Mouse (Mus musculus) liver, embryonic 11.5 days (tissue): ENCODE data around the gene Mfap5. TPM values are rescaled to one million over a fixed set of nuclear protein-coding genes. Genes with fewer than 3 reads are reported as not detected.
A peak's percentile ranks its signal among the peaks of the same experiment; 100 is the strongest.
"Not testable (repeated sequence)": the region's sequence is repeated elsewhere in the genome, so short reads cannot be mapped to it uniquely, and the experiment has no call there.

Experiments used
- ATAC-seq: fragments of 200-750 bp; cut with Nextera tagmentation; replicated peaks from 2 replicates; pipeline ENCODE4 v1.8.0; 2017; ENCODE audit warnings: moderate number of reproducible peaks, mild to moderate bottlenecking, moderate TSS enrichment, moderate library complexity; ENCODE audit not compliant: low FRiP score
- DNase-seq: peaks from one replicate; pipeline ENCODE4 v3.0.0-alpha.2; 2017; ENCODE audit warnings: low spot score
- H3K27ac ChIP-seq: fragments of 300-500 bp; sonication (generic); 2 replicates; pipeline ENCODE4 v1.5.1; 2014; ENCODE audit warnings: mild to moderate bottlenecking, low read depth, low read length, control low read depth
- H3K27me3 ChIP-seq: fragments of 300-500 bp; sonication (generic); replicated peaks from 2 replicates; pipeline ENCODE4 v1.6.1; 2014; ENCODE audit warnings: low read length, mixed read lengths; ENCODE audit not compliant: control insufficient read depth, insufficient read depth
- H3K36me3 ChIP-seq: fragments of 300-500 bp; sonication (generic); 2 replicates; pipeline ENCODE4 v1.6.1; 2014; ENCODE audit warnings: mild to moderate bottlenecking, low read length, moderate library complexity, mixed read lengths; ENCODE audit not compliant: control insufficient read depth, insufficient read depth
- H3K4me1 ChIP-seq: fragments of 300-500 bp; sonication (generic); replicated peaks from 2 replicates; pipeline ENCODE4 v1.6.1; 2014; ENCODE audit warnings: low read length, mixed read lengths; ENCODE audit not compliant: control insufficient read depth, insufficient read depth
- H3K4me2 ChIP-seq: fragments of 300-500 bp; sonication (generic); 2 replicates; pipeline ENCODE4 v1.6.1; 2014; ENCODE audit warnings: mild to moderate bottlenecking, control low read depth, moderate library complexity
- H3K4me3 ChIP-seq: fragments of 300-500 bp; sonication (generic); 2 replicates; pipeline ENCODE4 v1.5.1; 2014; ENCODE audit warnings: low read depth, low read length, control low read depth
- H3K9ac ChIP-seq: fragments of 300-500 bp; sonication (generic); 2 replicates; pipeline ENCODE4 v1.6.1; 2014; ENCODE audit warnings: low read depth, low read length, control low read depth
- H3K9me3 ChIP-seq: fragments of 300-500 bp; sonication (generic); 2 replicates; pipeline ENCODE4 v1.6.1; 2016; ENCODE audit warnings: low read length, inconsistent platforms, mixed read lengths; ENCODE audit not compliant: control insufficient read depth
- whole genome bisulfite sequencing: fragments of 180-500 bp; shearing (Covaris S2); extraction: QIAGEN DNeasy Blood & Tissue Kit; methylation state at CpG from one replicate; pipeline ENCODE4 v1.1.7; 2014; 5-methylcytosine and 5-hydroxymethylcytosine counted together
- polyA plus RNA-seq: library from polyadenylated mRNA; unstranded; fragments of >200 nt; fragmentation: Nextera tagmentation; extraction: Ambion mirVana; gene quantifications from 2 replicates; pipeline ENCODE4 v1.2.1, GENCODE M21; 2014

Gene Mfap5
- polyA plus RNA-seq = 0.67 and 0.96 TPM in 2 replicates

- Histone ChIP-seq H3K9ac (no peak within 1 kb of the TSS), H3K4me1 (no peaks in the 10 kb centered on the region), H3K27ac (no peak within 1 kb of the TSS), H3K4me3 (no peak within 1 kb of the TSS), H3K36me3 (no peaks in the 10 kb centered on the region), H3K4me2 (no peak within 1 kb of the TSS), H3K9me3 (no peaks in the 10 kb centered on the region), H3K27me3 (no peaks in the 10 kb centered on the region)
- WGBS = 74% methylated on average over 3 of the region's 3 CpGs
- DNase-seq (no peak), ATAC-seq (no peak)
Observed at GRCm38 (mm10) chr6:122505545-122505944, at the start of gene Mfap5. Mfap5 (plus strand) TSS chr6:122505845.

- WGBS = 80% methylated on average over 8 of the region's 8 CpGs
- no peak for DNase-seq
Observed at GRCm38 (mm10) chr6:122458946-122459693, 46.5 kb upstream of the Mfap5 start.

GRCm38 (mm10) chr6:122466092-122466713 is 39.4 kb upstream of the Mfap5 start:
- no peaks in the 10 kb centered on the region for H3K36me3 ChIP-seq
- H3K4me3 ChIP-seq = no peak overlapping the region
- no peaks in the 10 kb centered on the region for H3K9me3 ChIP-seq
- DNase-seq = no peak
- peaks cover 7% of the 10 kb centered on the region; the same call in 1 of the 2 replicates for H3K4me1 ChIP-seq
- no peaks in the 10 kb centered on the region for H3K27me3 ChIP-seq
- WGBS = 78% methylated on average over 3 of the region's 3 CpGs
- H3K4me2 ChIP-seq = no peak overlapping the region
- H3K9ac ChIP-seq = no peak overlapping the region
- ATAC-seq = no peak
- H3K27ac ChIP-seq = no peak overlapping the region

More at GRCm38 (mm10) chr6:122458946-122459693, 46.5 kb upstream of the Mfap5 start:
- Histone ChIP-seq H3K36me3 (peaks cover 3% of the 10 kb centered on the region; the same call in 1 of the 2 replicates), H3K4me2 (no peak overlapping the region), H3K4me3 (no peak overlapping the region), H3K4me1 (no peaks in the 10 kb centered on the region), H3K27ac (no peak overlapping the region), H3K27me3 (no peaks in the 10 kb centered on the region), H3K9me3 (no peaks in the 10 kb centered on the region), H3K9ac (no peak overlapping the region)
- no peak for ATAC-seq

DNA sequence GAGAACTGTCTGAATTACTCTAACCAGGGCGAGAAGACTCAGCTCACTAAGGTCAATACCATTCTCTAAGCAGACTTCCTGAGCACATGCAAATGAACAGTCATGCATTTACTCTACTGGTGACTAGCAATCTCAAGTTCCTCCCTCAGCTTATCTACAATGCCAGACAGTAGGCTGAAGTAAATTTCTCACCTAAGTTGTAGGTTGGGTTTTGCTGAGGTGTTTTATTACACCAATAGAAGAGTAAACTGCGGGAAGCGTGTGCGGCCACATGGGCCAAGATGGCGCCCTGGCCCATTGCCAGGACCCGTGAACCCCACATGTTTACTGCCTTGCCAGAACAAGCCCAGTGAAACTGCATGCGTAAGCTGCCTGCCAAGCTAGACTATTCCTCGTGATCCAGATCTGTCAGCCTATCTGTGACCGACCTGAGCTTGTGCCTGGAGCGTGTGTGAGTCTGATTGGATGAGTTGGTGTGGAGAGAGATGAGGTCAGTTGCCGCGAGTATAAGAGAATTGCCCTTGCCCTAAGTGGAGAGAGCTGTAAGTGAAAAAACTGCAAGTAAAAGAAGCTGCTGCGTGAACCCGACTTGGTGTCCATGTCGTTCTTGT is 36.5 kb upstream of the Mfap5 start:
- H3K4me2 ChIP-seq = no peak overlapping the region
- H3K27me3 ChIP-seq = no peaks in the 10 kb centered on the region
- 86% methylated on average over 15 of the region's 15 CpGs for WGBS
- ATAC-seq = peak; percentile 74
- no peaks in the 10 kb centered on the region for H3K9me3 ChIP-seq
- H3K27ac ChIP-seq = no peak overlapping the region
- H3K4me3 ChIP-seq = no peak overlapping the region
- no peak for DNase-seq
- H3K9ac ChIP-seq = no peak overlapping the region
- H3K36me3 ChIP-seq = no peaks in the 10 kb centered on the region
- H3K4me1 ChIP-seq = peaks cover 7% of the 10 kb centered on the region; the same call in 1 of the 2 replicates

DNA sequence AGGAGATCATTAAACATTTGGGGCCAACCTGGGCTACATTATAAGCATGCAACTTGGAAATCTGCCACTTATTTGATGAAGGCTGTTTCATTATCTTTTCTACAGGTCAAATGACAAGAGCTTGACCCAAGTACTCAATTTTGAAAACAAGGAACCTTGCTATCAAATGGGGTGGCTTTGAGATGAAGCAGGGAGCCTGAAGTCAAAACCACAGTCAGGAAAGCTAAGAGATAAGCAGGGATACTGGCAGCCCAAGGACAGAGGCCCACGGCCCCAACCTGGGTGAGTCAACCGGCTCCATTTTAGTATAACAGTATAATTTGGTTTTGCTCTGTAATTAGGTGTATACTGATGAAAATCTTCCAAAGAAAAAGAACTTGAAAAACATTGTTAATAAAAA is 35.4 kb upstream of the Mfap5 start:
- H3K4me1 ChIP-seq = peaks cover 7% of the 10 kb centered on the region; the same call in 1 of the 2 replicates
- H3K4me3 ChIP-seq = no peak overlapping the region
- H3K27me3 ChIP-seq = no peaks in the 10 kb centered on the region
- ATAC-seq (no peak; the same call in 1 of the 2 replicates), DNase-seq (no peak)
- WGBS = 36% methylated on average over 2 of the region's 2 CpGs
- H3K9ac ChIP-seq = no peak overlapping the region
- H3K36me3 ChIP-seq = no peaks in the 10 kb centered on the region
- H3K27ac ChIP-seq = no peak overlapping the region
- no peaks in the 10 kb centered on the region for H3K9me3 ChIP-seq
- no peak overlapping the region for H3K4me2 ChIP-seq

GRCm38 (mm10) chr6:122471461-122471860 is 34.2 kb upstream of the Mfap5 start:
- H3K9me3 ChIP-seq = not testable (repeated sequence)

DNA sequence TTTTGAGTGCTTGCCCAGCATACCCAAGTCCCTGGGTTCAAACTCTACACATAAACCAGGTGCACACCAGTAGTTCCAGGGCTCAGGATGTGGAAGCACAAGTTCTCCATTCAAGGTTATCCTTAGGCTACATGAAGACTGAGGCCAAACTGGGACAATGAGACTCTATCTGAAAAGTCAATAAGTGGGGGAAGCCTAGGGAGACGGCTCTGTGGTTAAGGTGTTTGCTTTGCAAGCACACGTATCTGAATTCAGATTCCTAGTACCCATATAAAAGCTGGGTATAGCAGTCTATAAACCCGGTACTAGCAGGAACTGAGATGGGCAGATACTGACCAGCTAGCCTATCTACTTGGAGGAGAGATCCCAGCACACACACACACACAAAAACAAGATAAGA is 27.6 kb upstream of the Mfap5 start:
- Histone ChIP-seq H3K27ac (no peak overlapping the region), H3K9me3 (no peaks in the 10 kb centered on the region), H3K36me3 (no peaks in the 10 kb centered on the region), H3K9ac (no peak overlapping the region), H3K4me1 (no peaks in the 10 kb centered on the region; the same call in 1 of the 2 replicates), H3K4me2 (no peak overlapping the region), H3K4me3 (no peak overlapping the region), H3K27me3 (peaks cover 3% of the 10 kb centered on the region)
- 55% methylated on average over 3 of the region's 3 CpGs for WGBS
- DNase-seq (no peak), ATAC-seq (no peak)

More at GRCm38 (mm10) chr6:122471461-122471860, 34.2 kb upstream of the Mfap5 start:
- DNase-seq, H3K4me1 ChIP-seq, H3K36me3 ChIP-seq, H3K4me3 ChIP-seq, ATAC-seq, H3K27me3 ChIP-seq, H3K4me2 ChIP-seq, H3K27ac ChIP-seq, H3K9ac ChIP-seq: not testable (repeated sequence)
- WGBS = 79% methylated on average over 3 of the region's 3 CpGs

DNA sequence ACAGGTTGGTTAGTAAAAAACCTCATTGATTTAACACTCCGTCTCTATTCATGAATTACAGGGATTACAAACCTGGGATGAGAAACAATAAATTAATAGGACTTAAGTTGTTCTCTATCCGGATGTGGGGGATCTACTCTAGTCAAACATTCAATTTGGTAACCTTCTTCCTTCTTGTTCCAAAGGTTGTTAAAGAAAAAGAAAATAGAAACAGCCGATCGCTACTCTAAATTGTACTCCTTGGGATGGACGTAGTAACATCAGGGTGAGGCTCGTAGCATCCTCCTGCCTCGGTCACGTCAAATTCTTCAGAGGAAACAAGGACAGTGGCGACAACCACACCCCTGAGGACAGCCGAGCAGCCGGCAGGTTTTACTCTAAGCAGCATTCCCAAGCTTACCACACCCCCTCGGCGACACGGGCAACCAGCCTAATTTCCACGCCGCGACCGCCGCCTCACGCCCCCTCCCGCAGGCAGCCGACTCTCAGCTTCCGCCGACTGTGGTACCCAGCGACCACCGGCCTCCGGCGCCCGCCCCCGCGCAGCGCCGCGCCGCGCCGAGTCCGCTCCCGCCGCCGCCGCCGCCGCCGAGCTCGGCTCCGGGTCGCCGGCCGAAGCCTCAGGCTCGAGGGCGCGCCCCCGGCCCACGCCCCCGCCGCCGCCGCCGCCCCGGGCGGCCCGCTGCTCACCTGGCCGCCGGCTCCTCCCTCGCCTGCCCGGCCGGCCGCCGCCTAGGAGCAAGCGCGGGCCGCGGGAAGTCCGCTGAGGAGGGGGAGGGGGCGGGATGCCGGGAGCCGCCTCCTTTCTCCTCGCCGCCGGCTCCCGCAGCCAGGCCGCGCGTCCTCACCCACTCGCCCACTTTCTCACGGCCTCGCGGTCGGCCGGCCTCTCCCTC is 20.0 kb upstream of the Mfap5 start:
- peak; percentile 41 for DNase-seq
- 2% methylated on average over 60 of the region's 91 CpGs for WGBS
- H3K9ac ChIP-seq = peak overlapping the region; percentile 55

More for the DNA sequence above, 20.0 kb upstream of the Mfap5 start:
- Histone ChIP-seq H3K4me2 (peak overlapping the region; percentile 91), H3K27ac (no peak overlapping the region), H3K9me3 (no peaks in the 10 kb centered on the region), H3K27me3 (peaks cover 63% of the 10 kb centered on the region), H3K36me3 (no peaks in the 10 kb centered on the region), H3K4me3 (peak overlapping the region; percentile 76), H3K4me1 (no peaks in the 10 kb centered on the region; the same call in 1 of the 2 replicates)
- peak; percentile 33; the same call in 1 of the 2 replicates for ATAC-seq
